Mouse (Mus musculus): ENCODE measurements around the gene Pou2f2.

Pou2f2 gene

GRCm38 (mm10) chr7:25179606-25180161 is at the start of gene Pou2f2:
TSS of gene Pou2f2 (minus strand) at chr7:25179726.
- DNase-seq (ENCODE audit: low spot score) = peak; percentile 73

GRCm38 (mm10) chr7:25227523-25228300 is 48.2 kb upstream of the Pou2f2 start:
- DNase-seq (ENCODE audit: low spot score) = no peak

GRCm38 (mm10) chr7:25222275-25222967 is 42.9 kb upstream of the Pou2f2 start:
- no peak for DNase-seq (ENCODE audit: low spot score)

GRCm38 (mm10) chr7:25221102-25221883 is 41.8 kb upstream of the Pou2f2 start, which contains the start of gene Zfp526:
TSS of gene Zfp526 (plus strand) at chr7:25221425.
- DNase-seq (ENCODE audit: low spot score) = peak; percentile 98

GRCm38 (mm10) chr7:25220457-25221101 is 41.1 kb upstream of the Pou2f2 start, which contains the start of gene Dedd2:
TSS of gene Dedd2 (minus strand) at chr7:25220615.
- DNase-seq (ENCODE audit: low spot score) = no peak

- DNase-seq (ENCODE audit: low spot score) = peak; percentile 96
These were observed 40.4 kb upstream of the Pou2f2 start for GRCm38 (mm10) chr7:25219756-25220456.

- DNase-seq (ENCODE audit: low spot score) = no peak
These were observed 39.9 kb upstream of the Pou2f2 start for GRCm38 (mm10) chr7:25219416-25219750.

- no peak for DNase-seq (ENCODE audit: low spot score)
These were observed 39.3 kb upstream of the Pou2f2 start for GRCm38 (mm10) chr7:25218705-25219415.

- DNase-seq (ENCODE audit: low spot score) = no peak
These were observed 38.3 kb upstream of the Pou2f2 start for GRCm38 (mm10) chr7:25217653-25218395.

- DNase-seq (ENCODE audit: low spot score) = no peak
These were observed 34.6 kb upstream of the Pou2f2 start for GRCm38 (mm10) chr7:25214172-25214571.

- no peak for DNase-seq (ENCODE audit: low spot score)
These were observed 33.6 kb upstream of the Pou2f2 start for GRCm38 (mm10) chr7:25213099-25213498.

GRCm38 (mm10) chr7:25210482-25210881 is 31.0 kb upstream of the Pou2f2 start:
- DNase-seq (ENCODE audit: low spot score) = no peak

GRCm38 (mm10) chr7:25209161-25209622 is 29.7 kb upstream of the Pou2f2 start:
- no peak for DNase-seq (ENCODE audit: low spot score)

- no peak for DNase-seq (ENCODE audit: low spot score)
These were observed 26.7 kb upstream of the Pou2f2 start for GRCm38 (mm10) chr7:25206094-25206830.

- no peak for DNase-seq (ENCODE audit: low spot score)
These were observed 26.0 kb upstream of the Pou2f2 start for GRCm38 (mm10) chr7:25205355-25206093.

- DNase-seq (ENCODE audit: low spot score) = no peak
These were observed 24.1 kb upstream of the Pou2f2 start for GRCm38 (mm10) chr7:25203624-25204023.

- DNase-seq (ENCODE audit: low spot score) = no peak
These were observed 18.0 kb upstream of the Pou2f2 start for GRCm38 (mm10) chr7:25197384-25198018.

- no peak for DNase-seq (ENCODE audit: low spot score)
These were observed 16.6 kb upstream of the Pou2f2 start for GRCm38 (mm10) chr7:25196107-25196506.
